Mouse (Mus musculus) neural tube, embryonic 10.5 days (tissue): ENCODE measurements around the gene Ptpro.
A peak's percentile ranks its signal among the peaks of the same experiment; 100 is the strongest.
"Not testable (repeated sequence)": the region's sequence is repeated elsewhere in the genome, so short reads cannot be mapped to it uniquely, and the experiment has no call there.

Experiments used
- DNase-seq: peaks from one replicate; pipeline ENCODE4 v3.0.0-alpha.2; 2017; ENCODE audit warnings: low spot score; ENCODE audit errors: extremely low spot score

The Ptpro gene

DNA sequence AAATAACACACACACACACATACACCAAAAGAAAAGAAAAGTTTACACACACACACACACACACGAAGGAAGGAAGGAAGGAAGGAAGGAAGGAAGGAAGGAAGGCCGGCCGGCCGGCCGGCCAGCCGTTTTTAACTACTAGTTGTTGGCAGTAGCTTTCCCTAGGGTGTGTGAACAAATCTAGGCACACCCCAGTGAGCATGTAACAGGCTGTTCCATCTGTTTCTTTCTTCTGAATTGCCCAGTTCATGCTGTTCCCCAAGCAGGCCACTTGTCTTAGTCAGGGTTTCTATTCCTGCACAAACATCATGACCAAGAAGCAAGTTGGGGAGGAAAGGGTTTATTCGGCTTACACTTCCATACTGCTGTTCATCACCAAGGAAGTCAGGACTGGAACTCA lies 194.0 kb downstream of the Ptpro start:
- not testable (repeated sequence) for DNase-seq

GRCm38 (mm10) chr6:137455537-137456041 lies 203.5 kb downstream of the Ptpro start:
- peak; percentile 34 for DNase-seq

- no peak for DNase-seq
Measured at GRCm38 (mm10) chr6:137456064-137456463, 203.9 kb downstream of the Ptpro start.

DNA sequence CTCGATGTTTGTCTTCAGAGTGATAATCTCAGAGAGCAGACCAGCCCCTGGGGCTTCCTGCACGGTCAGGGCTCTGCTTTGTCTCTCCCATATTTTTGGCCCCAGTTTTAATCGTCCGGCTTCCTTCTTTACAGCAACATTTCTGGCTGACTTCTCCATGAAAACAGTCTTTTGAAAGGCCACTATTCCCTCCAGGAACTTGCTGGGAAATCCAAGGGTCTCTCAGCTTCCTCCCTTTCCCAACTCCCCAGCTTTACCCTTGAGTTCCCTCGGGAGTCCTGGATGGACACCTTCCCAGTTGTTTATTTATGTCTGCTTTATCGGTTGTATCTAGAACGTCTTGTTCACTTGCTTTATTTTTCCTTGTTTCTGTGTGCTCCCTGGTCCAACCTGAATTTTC lies 205.1 kb downstream of the Ptpro start:
- no peak for DNase-seq

DNA sequence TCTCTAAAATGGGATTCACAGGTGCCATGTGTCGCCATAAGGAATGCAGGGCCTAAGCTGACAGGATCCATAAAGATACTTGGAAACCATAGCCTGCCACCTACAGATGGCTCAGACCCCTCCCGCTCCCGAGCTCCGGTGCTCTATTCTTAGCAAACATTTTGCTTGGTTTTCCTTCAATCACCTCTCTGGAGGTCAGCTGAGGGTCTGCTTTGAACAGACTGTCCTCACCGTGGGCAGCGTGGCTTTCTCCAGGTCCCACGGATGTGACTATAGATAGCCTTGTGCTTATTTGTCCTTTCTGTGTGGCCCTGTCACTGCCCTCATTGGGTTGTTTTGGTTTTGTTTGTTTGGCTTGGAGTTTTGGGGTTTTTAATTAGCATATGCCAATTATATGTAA lies 206.0 kb downstream of the Ptpro start:
- DNase-seq: no peak

DNA sequence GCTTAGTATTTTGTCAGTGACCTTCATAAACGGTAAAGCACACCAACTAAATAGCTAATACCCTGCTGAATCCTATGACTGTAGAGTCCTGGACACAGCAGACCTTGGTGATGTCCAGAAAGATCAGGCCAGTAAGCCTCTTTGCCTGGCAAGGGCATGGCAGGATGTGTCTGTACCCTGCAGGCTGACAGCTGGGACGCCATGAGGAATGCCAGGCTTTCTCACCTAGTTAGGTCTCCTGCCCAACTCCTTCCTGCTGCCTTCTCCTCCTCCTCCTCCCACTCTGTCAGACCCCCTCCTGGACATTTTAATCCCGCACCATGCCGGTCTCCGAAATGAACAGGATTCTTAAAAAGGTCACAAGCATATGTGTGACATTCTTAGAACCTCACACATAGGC lies 211.7 kb downstream of the Ptpro start:
- no peak for DNase-seq

- DNase-seq: no peak
Measured at GRCm38 (mm10) chr6:137465253-137465652, 213.1 kb downstream of the Ptpro start.

DNA sequence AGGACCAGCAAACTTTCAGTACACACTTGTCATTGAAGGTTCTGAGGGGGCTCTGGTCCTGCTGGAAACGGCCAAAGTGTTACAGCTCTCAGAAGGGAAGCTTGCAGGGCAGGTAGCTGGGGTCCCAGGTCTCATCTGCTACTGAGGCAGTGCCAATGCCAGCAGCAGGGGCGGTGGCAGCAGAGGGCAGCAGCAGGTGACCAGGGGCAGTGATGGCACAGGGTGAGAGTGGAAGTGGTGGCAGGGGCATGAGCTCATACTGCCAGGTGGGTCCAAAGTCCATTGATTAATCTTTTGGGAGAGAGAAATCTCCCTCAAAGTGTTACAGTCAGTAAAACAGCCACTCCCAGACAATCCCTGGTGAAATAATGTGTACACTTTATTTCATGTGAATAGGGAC lies 214.1 kb downstream of the Ptpro start:
- no peak for DNase-seq

DNA sequence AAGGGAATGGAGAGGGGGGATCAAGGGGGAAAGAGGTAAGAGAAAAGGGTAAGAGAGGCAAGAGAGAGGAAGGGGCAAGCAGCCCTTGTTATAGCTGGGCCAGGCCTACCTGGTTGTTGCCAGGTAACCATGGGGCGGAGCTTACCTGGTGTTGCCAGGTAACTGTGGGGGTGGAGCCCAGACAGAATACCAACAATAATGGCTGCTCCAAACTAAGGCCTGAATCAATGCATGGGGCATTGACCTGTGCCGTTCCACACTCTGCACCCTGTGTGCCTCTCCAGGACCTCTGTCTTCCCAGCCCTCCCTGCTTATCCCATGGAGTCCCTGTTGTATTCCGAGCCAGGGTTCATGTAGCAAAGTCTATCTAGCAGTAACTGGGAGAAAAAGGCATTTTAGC lies 215.6 kb downstream of the Ptpro start:
- DNase-seq: no peak

DNA sequence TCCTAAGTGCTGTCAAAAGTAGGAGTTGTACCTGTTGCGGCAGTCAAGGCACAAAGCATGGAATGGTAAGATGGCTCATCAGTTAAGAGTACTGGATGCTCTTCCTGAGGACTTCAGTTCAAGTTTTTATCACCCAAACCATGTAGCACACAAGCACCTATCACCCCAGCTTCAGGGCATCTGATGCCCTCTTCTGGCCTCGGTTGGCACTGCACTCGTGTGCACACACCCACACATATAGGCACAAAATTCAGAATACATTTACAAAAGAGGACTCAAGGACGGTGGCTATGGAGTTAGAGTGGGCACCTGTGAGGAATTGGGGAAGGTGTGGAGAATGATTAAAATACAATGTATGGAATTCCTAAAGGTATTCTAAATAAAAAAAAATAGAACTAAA lies 217.4 kb downstream of the Ptpro start:
- DNase-seq: no peak

- DNase-seq: no peak
Measured at GRCm38 (mm10) chr6:137470901-137471598, 218.9 kb downstream of the Ptpro start.

DNA sequence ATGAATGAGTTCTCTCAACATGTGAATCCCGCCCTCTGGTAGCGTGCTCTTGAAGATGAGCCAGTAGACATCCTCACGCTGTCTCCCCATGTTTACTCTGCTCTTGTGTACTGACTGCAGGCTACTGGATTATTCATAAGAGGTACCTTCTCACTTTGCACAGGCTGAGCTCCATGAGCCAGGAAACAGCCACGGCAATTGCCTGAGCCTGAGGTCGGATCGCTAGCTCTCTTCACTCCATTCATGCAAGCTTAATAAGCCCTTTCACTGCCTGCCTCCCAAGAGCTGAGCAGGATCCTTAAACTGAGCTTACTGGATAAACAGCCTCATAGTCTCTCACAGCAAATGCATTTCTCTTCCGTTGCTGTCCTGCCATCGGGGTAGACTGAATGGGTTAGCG lies 220.0 kb downstream of the Ptpro start:
- no peak for DNase-seq

DNA sequence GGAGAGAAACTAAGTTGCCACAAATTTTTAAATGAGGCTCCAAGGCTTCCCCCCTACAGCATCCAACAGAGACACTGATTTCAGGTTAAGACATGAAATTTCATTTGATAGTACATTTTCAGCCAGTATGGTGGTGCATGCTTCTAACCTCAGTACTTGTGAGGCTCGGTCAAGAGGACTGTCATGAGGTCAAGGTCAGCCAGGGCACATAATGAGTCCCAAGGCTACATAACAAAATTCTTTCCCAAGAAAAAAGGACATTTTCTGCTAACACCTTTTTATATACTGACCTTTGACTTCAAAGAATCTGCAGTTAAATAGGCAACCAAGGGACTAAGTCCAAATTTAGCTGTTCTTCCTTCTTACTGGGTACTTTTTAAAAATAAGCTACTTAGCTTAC lies 221.3 kb downstream of the Ptpro start:
- no peak for DNase-seq

GRCm38 (mm10) chr6:137475695-137476094 lies 223.6 kb downstream of the Ptpro start:
- DNase-seq: not testable (repeated sequence)

- DNase-seq: no peak
Measured at GRCm38 (mm10) chr6:137482891-137483290, 230.8 kb downstream of the Ptpro start.

- peak; percentile 32 for DNase-seq
Measured at GRCm38 (mm10) chr6:137487443-137487842, 235.3 kb downstream of the Ptpro start.

DNA sequence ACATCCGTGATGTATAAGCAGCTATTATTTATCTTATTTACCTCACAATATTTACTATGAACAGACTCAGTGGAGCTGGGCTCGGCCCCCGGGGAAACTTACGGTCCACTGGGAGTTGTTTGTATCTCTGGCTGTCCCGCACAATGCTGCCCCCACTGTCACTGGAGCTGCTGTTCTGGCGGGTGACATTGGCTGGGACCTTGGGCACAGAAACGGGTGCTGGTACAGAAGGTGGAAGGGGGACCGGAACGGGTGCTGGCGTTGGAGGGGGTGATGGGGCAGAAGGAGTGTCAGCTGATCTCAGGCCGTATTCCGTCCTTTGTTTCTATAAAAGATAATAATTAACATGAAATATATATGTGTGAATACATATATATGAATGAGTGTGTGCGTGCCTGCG lies 238.0 kb downstream of the Ptpro start:
- no peak for DNase-seq

GRCm38 (mm10) chr6:137491659-137492058 lies 239.5 kb downstream of the Ptpro start:
- no peak for DNase-seq

GRCm38 (mm10) chr6:137492582-137492981 lies 240.5 kb downstream of the Ptpro start:
- no peak for DNase-seq

DNA sequence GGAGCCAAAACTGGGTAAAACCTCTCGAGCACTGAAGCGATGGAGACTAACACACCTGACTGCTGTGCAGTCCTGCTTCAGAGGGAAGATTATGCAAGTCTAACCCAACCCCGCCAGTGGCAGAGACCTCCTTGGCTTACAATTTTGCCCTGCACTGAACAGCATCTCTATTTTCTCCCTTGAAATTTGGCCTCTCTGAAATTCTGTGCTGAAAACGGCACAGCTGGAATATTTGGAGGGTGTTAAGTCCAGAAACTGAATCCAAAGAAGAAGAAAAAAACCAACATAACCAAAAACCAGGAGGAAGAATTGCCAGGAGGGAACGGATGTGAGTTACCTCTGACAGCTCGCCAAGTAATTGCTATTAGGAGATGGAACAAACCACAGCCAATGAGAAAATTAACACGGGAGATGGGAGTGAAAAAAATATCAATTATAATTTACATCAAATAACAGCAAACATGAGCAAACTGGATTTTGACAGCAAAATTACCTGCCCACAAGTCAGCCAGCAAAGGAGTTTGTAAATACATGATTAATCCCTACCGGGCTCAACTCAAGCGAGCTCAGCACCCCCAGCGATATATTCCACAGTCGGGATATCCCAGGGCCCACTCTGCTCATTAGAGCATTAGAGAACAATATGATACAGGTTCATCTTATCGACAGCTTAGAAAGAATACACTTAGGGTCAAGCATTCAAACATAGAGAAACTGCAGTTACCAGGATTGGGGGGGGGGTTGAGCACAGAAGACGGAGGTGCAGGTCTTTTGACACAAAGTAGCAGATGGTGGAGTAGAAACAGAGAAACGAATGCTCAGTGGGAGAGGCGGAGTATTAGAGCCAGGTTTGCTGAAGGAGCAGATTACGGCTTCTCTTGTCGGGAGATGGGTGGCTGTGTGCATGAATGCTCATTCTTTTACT lies 241.4 kb downstream of the Ptpro start:
- DNase-seq: no peak

DNA sequence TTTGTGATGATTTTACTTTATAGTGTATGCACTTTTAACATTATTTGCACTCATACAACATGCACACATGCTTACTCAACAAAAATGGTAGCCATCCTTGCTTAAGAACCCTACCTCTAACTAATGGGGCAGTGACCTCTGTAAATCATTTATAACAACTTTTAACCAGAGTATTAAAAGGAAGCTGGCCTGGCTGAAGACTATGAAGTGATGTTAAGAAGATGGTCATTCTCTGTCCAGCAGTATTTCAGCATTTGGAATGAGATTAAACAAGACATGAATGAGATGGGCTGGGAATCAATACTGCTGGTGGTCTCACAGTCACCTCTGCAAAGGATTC lies 242.0 kb downstream of the Ptpro start:
- no peak for DNase-seq

- DNase-seq: no peak
Measured at GRCm38 (mm10) chr6:137494801-137495200, 242.7 kb downstream of the Ptpro start.

DNA sequence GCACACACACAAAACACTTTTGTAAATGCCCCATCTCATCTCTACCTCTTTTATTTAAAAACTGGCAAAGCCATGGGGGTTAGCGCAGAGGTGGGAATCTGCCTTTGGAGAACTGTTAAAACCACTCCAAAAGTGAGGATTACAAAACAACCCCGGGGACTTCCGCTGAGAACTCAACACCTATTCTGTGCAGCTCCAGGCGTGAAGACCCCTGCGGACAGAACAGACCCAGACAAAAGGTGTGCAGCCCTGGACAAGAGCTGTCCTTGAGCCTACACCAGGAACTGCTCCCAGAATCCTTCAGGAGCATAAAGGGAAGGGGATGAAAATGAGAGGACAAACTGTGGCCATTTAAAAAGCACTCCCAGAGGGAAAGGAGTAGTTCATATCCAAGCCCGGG lies 243.1 kb downstream of the Ptpro start:
- DNase-seq: no peak
